Mouse (Mus musculus): ENCODE measurements around the gene Slc40a1.

Gene Slc40a1

DNA sequence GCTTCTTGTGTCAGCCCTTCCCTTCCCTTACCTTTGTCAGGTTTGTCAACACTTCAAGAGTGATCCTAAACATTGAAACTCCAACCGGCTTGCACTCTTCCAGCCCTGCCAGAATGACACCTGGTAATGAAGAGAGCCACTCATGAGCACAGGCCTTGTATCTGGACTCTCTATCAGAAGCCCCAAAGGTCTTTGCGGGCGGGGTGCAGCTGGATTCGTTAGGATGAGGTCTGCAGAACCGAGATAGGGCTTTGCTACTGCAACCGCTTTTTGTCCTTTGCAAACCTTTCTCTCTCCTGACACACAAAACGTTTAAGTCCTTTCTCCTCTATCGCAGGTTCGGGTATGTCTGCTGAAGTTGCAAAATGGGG, at the start of gene Slc40a1:
Gene Slc40a1, minus strand, starts transcription at position 131 of the 371 bp plus-strand sequence.
- DNase-seq: no peak

GRCm38 (mm10) chr1:45971314-45971713, 45.0 kb upstream of the Slc40a1 start:
- no peak for DNase-seq

DNA sequence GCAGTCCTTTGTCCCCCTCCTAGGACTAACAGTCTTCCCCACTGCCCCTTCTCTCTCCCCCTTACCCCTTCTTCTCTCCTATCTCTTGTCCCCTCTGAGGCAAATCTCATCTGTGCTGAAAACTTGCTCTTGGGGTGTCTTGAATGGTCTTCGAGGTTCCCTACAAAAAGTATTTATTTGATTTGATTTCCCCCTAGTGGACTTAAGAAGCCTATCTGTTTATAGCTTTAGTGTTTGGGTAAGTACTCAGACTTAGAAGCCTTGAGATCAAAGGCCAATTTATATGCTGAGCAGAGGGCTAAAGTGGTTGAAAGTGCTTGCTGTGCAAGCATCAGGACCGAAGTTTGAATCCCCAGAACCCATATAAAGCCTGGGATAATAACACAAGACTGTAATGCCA, 22.7 kb upstream of the Slc40a1 start:
- no peak for DNase-seq

DNA sequence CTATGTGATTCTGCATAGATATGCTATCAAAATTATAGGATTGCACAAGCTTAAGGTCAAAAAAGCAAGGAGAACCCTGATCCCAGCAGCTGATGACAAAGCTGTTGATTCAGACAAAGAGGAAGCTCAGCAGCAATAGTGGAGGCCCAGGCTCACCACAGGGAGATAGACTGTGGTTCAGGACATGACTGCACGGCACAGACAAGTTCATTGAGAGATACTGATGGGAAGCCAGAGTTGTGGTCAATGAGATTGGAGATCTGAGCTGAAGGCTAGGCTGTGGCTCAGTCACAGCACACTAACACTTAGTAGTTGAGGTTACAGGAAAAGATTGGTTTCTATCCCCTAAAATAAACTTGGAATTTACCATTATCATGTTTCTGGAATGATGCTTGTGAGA, 21.5 kb upstream of the Slc40a1 start:
- no peak for DNase-seq

DNA sequence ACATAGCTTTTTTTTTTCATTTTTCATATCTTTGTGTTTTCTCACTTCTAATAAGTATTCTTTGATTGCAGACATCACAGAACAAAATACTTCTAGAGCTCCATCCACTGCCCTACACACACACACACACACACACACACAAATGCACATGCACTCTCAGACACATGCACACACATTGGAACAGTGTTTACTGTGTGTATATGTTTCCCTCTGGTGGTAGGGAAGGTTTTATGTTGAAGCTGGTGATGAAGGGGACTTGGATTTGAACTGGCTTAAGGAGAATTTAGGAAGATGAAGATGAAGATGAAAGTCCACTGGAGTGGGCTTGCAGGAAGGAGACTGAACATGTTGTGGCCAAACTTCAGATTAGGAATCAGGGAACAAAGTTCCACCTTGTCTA, 4.8 kb upstream of the Slc40a1 start:
- DNase-seq: no peak

GRCm38 (mm10) chr1:45926911-45927310, 588 bp upstream of the Slc40a1 start:
- no peak for DNase-seq

DNA sequence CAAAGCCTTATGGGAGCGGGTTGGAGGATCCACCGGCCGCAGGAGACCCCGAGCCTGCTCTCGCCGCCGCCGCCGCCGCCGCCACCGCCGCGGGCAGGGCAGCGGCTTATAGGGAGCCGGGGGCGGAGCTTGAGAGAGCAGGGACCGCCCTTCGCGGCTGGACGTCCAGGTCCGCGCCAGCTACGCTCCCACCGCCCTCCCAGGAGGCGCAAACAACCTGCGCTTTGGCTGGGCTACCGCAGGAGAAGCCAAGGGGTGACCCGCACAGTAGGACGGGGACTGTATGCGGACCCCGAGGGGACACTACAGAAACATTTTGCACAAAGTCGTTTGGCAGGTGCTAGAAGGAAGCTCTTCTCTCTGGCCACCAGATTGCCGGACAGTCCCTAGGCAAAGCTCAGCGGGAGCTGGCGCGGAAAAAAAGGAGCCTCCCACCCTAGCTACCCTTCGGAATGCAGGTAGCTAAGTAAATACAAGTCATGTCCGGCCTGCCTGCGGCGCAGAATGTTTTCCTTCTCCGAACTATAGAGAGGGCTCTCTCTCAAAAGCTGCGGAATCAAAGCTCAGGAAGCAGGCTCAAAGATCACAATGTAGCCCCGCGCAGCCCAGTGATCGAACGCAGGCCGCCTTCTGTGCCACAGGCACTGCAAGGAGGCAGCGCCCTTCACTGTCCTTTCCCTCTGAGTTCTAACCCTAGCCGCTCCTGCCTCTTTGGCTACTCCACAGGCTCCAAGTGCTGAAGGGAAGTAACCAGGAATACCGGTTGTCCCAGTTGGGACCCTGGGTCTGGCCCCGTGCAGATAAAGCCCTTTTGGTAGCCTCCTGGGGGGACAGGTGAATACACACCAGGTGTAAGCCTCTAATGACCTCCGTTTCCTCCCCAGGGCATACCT, 577 bp downstream of the Slc40a1 start:
- peak; percentile 19 for DNase-seq

DNA sequence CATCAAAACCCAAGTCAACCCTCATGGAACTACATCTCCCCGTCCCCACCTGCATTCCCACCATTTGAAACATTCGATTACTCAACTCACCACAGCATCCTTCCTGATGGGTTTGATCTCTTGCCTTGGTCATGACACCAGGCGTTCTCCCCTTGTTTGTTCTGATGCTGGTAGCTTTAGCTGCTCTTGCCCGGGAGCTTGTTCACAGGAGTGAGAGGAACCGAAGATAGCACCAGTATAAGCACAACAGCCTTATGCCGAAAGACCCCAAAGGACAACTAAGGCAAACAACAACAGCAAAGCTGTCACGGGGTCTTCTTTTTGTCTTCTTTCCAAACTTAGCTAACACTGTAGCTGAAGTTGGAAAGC, 1.2 kb downstream of the Slc40a1 start:
- DNase-seq: no peak

GRCm38 (mm10) chr1:45924516-45924915, 1.8 kb downstream of the Slc40a1 start:
- no peak for DNase-seq

DNA sequence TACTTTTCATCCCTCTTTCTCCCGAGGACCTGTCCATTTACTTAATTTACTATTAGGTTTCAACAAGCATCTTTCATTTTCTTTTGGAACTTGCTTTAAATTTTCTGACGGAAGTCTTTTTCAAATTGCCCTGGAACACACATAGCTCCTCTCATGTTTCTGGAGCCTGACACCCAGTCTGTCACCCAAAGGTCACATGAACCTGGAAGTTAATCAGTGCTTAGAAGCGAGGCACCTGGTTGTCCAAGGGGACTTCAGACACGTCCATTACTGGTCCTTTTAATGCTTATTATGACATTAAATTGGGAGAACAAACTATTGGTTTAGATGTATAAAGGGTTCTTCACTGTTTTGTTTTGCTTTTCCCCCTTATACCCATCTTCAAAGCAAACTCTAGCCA, 3.0 kb downstream of the Slc40a1 start:
- no peak for DNase-seq

DNA sequence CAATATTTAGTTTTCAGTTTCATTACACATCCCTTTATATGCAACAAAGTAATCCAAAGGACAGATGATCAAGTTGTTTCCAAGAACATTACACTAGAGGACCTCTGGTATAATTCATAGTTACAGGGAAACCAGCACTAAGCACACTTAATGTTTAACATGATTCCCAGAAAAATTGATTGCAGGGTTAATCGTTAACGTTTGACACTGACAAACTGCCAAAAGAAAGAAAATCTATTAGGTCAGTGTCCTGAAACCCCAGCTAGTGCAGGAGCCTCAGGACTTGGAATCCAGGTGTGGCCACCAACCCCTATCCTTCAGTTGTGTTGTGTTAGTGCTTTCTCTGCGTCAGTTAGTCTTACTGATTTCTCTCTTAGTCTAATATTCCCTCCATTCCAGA, 5.6 kb downstream of the Slc40a1 start:
- no peak for DNase-seq

GRCm38 (mm10) chr1:45919752-45920151, 6.6 kb downstream of the Slc40a1 start:
- no peak for DNase-seq

- DNase-seq: no peak
Observed at GRCm38 (mm10) chr1:45917136-45917803, 9.1 kb downstream of the Slc40a1 start.

DNA sequence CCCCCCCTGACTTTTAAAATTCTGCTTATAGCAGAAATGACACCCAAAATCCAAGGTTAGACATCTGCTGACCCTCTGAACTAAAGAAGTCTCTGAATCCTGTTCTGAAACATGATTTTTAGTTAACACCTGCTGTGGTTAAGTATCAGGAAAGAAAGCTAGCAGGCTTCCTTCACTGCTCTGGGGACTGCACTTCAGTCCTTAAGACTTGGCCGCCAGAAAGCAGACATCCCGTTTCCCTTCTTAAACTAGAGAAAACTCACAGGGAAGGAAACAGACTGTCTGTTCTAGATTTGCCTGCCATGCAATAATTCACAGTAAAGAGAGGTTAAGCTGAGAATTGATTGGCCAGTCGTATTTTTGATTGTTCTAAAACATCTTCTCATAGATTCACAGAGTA, 10.1 kb downstream of the Slc40a1 start:
- DNase-seq: no peak

- DNase-seq: no peak
Observed at GRCm38 (mm10) chr1:45914236-45914635, 12.1 kb downstream of the Slc40a1 start.

DNA sequence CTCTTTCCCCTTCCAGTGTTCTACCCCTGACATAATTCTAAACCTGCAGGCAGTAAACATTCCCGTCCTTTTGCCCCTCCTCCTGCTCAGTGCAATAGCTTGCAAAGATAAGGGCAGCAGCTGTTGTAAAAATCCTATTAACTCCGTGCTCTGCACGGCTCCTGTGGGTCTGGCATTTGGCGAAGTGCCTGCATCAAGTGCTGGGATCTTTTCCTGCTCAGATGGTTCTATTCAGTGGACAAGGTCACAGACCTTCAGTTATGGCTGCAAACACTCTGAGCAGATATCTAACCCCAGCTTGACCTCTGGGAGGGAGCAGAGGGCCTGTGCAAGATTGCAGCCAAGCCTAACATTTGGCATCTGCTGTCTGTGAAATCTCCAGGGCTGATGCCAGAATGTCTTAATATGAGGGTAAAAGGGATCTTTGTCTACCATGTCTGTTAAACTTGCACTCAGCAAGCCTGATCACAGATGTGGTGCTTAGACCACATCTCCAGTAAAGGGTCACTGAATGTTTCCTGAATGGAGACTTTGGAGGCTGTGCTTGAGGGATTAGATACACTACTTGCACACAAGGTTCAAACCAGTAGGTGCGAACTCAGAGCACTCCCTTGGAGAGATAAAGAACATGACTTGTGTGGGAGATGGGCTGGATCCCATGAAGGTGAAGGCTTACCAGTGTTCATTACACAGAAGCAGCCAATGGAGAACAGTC, 21.1 kb downstream of the Slc40a1 start:
- no peak for DNase-seq

DNA sequence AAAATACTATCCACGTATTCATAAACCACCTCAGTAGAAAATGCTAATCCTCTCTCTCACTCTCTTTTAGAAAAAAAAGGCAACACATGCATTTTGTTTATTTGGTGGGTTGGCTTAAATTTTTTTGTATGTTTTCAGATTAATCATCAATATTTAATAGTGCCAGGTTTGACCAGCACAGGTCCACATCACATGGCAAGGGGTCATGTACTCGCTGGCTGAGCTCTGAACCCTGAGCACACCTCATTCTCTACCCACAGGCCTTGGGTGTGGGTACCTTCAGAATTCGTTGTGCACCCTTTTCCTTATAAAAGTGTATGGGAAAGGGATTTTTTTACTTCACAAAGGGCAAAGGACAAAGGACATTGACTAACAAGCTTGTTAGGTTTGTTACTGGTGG, 22.2 kb downstream of the Slc40a1 start:
- no peak for DNase-seq

DNA sequence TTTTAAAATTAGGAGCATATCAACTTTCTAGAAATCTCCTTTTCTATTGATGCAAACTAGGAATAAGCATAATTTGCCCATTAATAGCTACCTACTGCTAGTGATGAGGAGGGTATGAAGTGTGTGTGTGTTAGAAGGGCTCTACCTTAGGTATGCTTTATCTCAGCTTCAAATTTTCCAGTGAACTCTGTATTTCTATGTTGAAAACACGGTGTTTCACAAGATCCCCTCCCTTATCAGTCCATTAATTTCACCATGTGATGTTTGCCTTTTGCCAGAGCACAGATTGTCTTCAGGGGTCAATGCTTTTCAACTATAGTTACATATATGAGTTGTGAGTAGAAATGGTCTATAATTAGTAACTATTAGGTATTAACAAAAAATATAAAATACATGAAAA, 28.3 kb downstream of the Slc40a1 start:
- DNase-seq: no peak

DNA sequence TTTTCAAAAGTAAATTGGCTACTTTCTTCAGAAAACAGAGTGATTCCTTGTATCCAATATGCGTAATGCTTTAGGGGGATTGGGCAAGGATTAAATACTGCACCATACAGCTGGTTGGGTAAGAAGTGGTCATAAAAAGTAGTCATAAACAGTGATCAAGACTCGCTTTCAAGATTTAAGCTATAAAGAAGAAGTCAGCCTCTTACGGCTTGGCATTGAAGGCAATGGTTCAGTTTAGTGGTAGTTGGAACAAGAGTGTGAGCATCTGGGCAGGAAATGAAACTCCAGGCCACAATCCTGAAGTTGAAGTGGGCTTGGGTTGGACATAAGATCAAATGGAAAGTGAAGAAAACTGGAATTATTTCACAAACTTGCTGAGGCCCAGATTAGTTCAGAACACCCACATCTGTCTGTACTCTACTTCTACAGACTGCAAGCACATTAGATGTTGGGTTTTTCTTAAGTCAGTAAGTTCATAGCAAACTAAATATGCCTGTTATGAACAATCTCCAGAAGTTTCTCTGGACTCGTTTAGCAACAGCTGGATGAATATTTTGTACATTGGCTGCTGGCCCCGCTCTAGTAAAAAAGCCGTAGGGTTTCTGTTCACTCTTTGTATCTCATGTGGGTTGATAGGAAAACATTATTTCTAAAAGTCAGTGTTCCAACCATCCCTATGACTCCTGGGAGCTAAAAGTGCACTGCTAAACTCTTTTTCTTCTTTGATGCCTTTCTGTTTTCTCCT, 32.0 kb downstream of the Slc40a1 start:
- no peak for DNase-seq

GRCm38 (mm10) chr1:45891986-45892385, 34.3 kb downstream of the Slc40a1 start:
- DNase-seq: no peak

DNA sequence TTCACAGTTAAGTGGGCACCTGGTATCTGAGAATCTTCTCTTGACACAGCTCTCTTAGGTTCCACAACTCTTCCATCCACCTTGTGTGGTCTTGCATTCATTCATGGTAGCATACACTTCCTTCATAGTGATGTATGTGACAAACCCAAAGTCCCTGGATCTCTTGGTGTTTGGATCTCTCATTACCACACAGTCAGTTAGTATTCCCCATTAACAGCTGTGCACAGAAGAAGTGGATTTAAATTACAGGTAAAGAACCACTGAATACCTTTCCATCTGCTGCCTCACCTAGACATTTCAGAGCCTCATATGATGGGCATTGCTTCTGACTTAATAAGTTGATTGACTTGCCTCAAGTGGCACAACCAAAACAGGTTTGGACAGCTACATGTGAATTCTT, 36.1 kb downstream of the Slc40a1 start, which contains the start of gene Gm5269:
Gene Gm5269, minus strand, starts transcription at position 101 of the 400 bp plus-strand sequence.
- no peak for DNase-seq

DNA sequence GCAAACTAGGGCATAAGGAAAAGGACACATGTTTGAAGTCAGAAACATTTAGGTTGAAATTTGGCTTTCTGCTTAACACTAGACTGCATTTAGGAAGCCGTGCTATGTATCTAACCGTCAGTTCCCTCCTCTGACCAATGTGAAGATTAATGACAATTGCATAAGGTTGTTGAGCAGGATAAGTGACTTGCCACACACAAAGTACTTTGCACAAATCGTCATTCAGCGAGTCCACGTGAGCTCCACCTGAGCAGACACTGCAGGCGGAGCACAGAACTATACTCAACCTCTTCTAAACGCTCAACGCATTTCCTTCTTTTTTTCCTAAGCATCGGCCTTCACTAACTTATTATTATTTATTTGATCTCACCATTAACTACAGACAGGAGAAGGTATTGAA, 39.5 kb downstream of the Slc40a1 start:
- no peak for DNase-seq

DNA sequence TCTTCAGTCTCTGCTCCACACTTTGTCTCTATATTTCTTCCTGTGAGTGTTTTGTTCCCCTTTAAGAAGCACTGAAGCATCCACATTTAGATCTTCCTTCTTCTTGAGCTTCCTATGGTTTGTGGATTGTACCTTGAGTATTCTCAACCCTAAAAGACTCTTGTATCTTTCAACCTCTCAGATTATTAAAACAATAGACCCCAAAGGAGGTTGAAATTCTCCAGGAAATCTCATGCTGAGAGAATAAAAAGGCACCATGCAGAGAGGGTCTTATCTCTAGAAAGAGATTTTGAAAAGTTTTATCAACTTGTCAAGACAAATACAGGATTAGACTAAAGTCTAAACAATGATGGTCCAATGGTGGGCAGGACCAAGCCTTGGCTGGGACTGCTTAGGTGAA, 42.9 kb downstream of the Slc40a1 start:
- DNase-seq: no peak

Data from cerebellum, adult 11 months (tissue).